Mouse (Mus musculus) intestine, postnatal 0 days (tissue): Measurements from ENCODE around the gene Ncdn. TPM values are rescaled to one million over a fixed set of nuclear protein-coding genes. Genes with fewer than 3 reads are reported as not detected.

Source experiments
- ATAC-seq: fragments of 200-750 bp; cut with Nextera tagmentation; 2 replicates; pipeline ENCODE4 v1.8.0; 2017; ENCODE audit warnings: mild to moderate bottlenecking, moderate TSS enrichment, moderate library complexity
- H3K27ac ChIP-seq: fragments of 300-500 bp; sonication (generic); 2 replicates; pipeline ENCODE4 v1.5.1; 2014; ENCODE audit warnings: mild to moderate bottlenecking, low read depth, low read length, moderate library complexity
- H3K27me3 ChIP-seq: fragments of 300-500 bp; sonication (generic); replicated peaks from 2 replicates; pipeline ENCODE4 v1.6.1; 2014; ENCODE audit warnings: low read length, mixed read lengths; ENCODE audit not compliant: control insufficient read depth, insufficient read depth
- H3K36me3 ChIP-seq: fragments of 300-500 bp; sonication (generic); 2 replicates; pipeline ENCODE4 v1.6.1; 2014; ENCODE audit warnings: mild to moderate bottlenecking, moderate library complexity; ENCODE audit not compliant: control insufficient read depth, insufficient read depth
- H3K4me1 ChIP-seq: fragments of 300-500 bp; sonication (generic); replicated peaks from 2 replicates; pipeline ENCODE4 v1.6.1; 2014; ENCODE audit warnings: antibody characterized with exemption, low read length, mixed read lengths; ENCODE audit not compliant: control insufficient read depth, insufficient read depth
- H3K4me2 ChIP-seq: fragments of 300-500 bp; sonication (generic); replicated peaks from 2 replicates; pipeline ENCODE4 v1.6.1; 2014; ENCODE audit warnings: low read depth, mild to moderate bottlenecking, moderate library complexity
- H3K4me3 ChIP-seq: fragments of 300-500 bp; sonication (generic); 2 replicates; pipeline ENCODE4 v1.5.1; 2014; ENCODE audit warnings: low read depth, low read length
- H3K9ac ChIP-seq: fragments of 300-500 bp; sonication (generic); 2 replicates; pipeline ENCODE4 v1.6.1; 2014; ENCODE audit warnings: mild to moderate bottlenecking, low read depth, low read length
- H3K9me3 ChIP-seq: fragments of 300-500 bp; sonication (generic); 2 replicates; pipeline ENCODE4 v1.6.1; 2016; ENCODE audit warnings: mixed run types; ENCODE audit not compliant: control insufficient read depth
- CTCF ChIP-seq: sonication (generic); IDR thresholded peaks from 2 replicates; pipeline ENCODE4 v1.5.1; 2016; ENCODE audit warnings: low read depth, mild to moderate bottlenecking, control low read depth, antibody characterized with exemption, moderate library complexity
- WGBS: fragments of 180-500 bp; shearing (Covaris S2); extraction: QIAGEN DNeasy Blood & Tissue Kit; methylation state at CpG from one replicate; pipeline ENCODE4 v1.1.7; 2014; 5-methylcytosine and 5-hydroxymethylcytosine counted together
- polyA plus RNA-seq: library from polyadenylated mRNA; unstranded; fragments of >200 nt; fragmentation: Nextera tagmentation; extraction: Ambion mirVana; gene quantifications from 2 replicates; pipeline ENCODE4 v1.2.1, GENCODE M21; 2015

The Ncdn gene
- polyA plus RNA-seq, 1 experiment from 2014 or later: 13.5 TPM

GRCm38 (mm10) chr4:126763483-126763882 lies 10.2 kb upstream of the Ncdn start:
- no peak overlapping the region for H3K4me3 ChIP-seq
- no peaks in the 10 kb centered on the region for H3K4me1 ChIP-seq
- no peak for TF ChIP-seq CTCF
- 47% methylated on average over 2 of the region's 2 CpGs for WGBS
- peak; percentile 61 for ATAC-seq
- no peaks in the 10 kb centered on the region for H3K27me3 ChIP-seq
- H3K36me3 ChIP-seq: peaks cover 20% of the 10 kb centered on the region
- H3K9me3 ChIP-seq: no peaks in the 10 kb centered on the region
- no peak overlapping the region for H3K9ac ChIP-seq
- H3K4me2 ChIP-seq: no peak overlapping the region
- peak overlapping the region; percentile 63 for H3K27ac ChIP-seq

DNA sequence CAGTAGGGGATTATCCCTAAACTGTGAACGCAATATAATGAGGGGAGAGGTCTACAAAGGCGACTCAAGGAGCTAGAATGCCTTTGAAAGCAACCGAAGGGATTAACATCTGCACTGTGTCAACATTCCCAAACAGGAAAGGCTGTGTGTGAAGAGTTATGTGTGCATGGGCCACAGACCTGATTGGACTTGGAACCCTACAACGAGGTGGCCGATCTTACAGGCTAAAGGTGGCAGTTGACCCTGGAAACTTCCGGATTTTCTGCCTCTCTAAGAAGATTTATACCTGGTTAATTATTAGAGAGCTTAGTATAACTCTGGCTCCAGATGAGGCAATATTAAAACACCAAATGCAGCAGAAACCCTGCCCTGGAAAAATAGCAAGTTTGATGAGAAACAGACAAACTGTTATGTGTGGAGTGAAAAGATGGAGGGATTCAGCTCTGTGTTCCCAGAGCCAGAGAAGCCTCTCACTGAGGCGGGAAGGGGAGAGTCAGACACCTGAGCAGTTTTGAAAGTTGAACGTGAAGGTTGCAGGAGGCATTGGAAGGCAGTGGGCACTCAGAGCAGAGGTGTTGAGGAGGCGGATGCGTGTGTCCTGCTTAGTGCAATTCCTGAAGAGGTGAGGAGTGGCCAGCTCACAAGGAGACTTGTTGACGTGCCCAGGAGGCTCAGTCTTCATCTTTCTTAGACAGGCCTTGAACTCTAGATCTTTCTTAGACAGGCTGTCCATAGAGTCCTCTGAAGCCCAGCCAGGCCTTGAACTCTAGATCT lies 9.5 kb upstream of the Ncdn start:
- H3K27me3 ChIP-seq: no peaks in the 10 kb centered on the region
- WGBS: 29% methylated on average over 11 of the region's 11 CpGs
- no peak overlapping the region for H3K4me3 ChIP-seq
- no peak for TF ChIP-seq CTCF
- H3K36me3 ChIP-seq: peaks cover 18% of the 10 kb centered on the region
- no peaks in the 10 kb centered on the region for H3K4me1 ChIP-seq
- peak overlapping the region; percentile 17 for H3K4me2 ChIP-seq
- peak overlapping the region; percentile 63 for H3K27ac ChIP-seq
- ATAC-seq: peak; percentile 93
- H3K9me3 ChIP-seq: no peaks in the 10 kb centered on the region
- H3K9ac ChIP-seq: no peak overlapping the region

DNA sequence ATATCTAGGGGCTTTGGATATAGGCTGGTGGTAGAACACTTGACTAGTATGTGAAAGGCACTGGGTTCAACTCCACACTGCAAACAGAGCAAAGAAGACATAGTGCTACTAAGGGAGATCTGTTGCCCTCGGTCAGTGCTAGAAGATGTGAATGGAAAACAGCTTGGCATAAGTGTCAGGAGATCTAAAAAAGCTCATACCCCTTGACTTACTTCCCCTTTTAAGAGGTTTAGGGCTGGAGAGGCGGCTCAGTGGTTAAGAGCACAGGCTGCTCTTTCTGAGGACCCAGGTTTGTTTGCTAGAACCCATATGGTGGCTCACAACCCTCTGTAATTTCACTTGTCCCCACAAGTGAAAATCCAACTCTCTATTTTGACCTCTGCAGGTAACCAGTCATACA lies 6.2 kb upstream of the Ncdn start:
- Histone ChIP-seq H3K4me3 (no peak overlapping the region), H3K27me3 (no peaks in the 10 kb centered on the region), H3K36me3 (peaks cover 18% of the 10 kb centered on the region), H3K4me2 (no peak overlapping the region), H3K4me1 (no peaks in the 10 kb centered on the region), H3K27ac (no peak overlapping the region), H3K9ac (no peak overlapping the region), H3K9me3 (no peaks in the 10 kb centered on the region)
- TF ChIP-seq CTCF: no peak
- WGBS: 96% methylated on average over 2 of the region's 2 CpGs
- ATAC-seq: no peak

GRCm38 (mm10) chr4:126758299-126758698 lies 5.1 kb upstream of the Ncdn start:
- ATAC-seq: no peak
- Histone ChIP-seq H3K36me3 (peaks cover 18% of the 10 kb centered on the region), H3K4me3 (no peak overlapping the region), H3K27ac (no peak overlapping the region), H3K9ac (no peak overlapping the region), H3K4me2 (no peak overlapping the region; the same call in 1 of the 2 replicates), H3K9me3 (no peaks in the 10 kb centered on the region), H3K27me3 (no peaks in the 10 kb centered on the region), H3K4me1 (no peaks in the 10 kb centered on the region)
- 80% methylated on average over 5 of the region's 5 CpGs for WGBS
- TF ChIP-seq CTCF: no peak

GRCm38 (mm10) chr4:126756766-126757165 lies 3.5 kb upstream of the Ncdn start:
- no peak for ATAC-seq
- WGBS: 34% methylated on average over 4 of the region's 4 CpGs
- peak overlapping the region; percentile 90 for H3K27ac ChIP-seq
- peaks cover 5% of the 10 kb centered on the region; the same call in 1 of the 2 replicates for H3K4me1 ChIP-seq
- no peaks in the 10 kb centered on the region for H3K27me3 ChIP-seq
- H3K36me3 ChIP-seq: peaks cover 18% of the 10 kb centered on the region
- 0 out of 2 replicates have a peak overlapping the region, but pooled peaks have one; percentile 31 for H3K9ac ChIP-seq
- no peaks in the 10 kb centered on the region for H3K9me3 ChIP-seq
- TF ChIP-seq CTCF: no peak
- peak overlapping the region; percentile 1; the same call in 1 of the 2 replicates for H3K4me3 ChIP-seq
- H3K4me2 ChIP-seq: peak overlapping the region; percentile 46

- peak overlapping the region; percentile 26 for H3K9ac ChIP-seq
Observed at GRCm38 (mm10) chr4:126754736-126755374, 1.6 kb upstream of the Ncdn start.

More at GRCm38 (mm10) chr4:126754736-126755374, 1.6 kb upstream of the Ncdn start:
- peak; percentile 52 for ATAC-seq
- Histone ChIP-seq H3K36me3 (peaks cover 12% of the 10 kb centered on the region), H3K27me3 (no peaks in the 10 kb centered on the region), H3K4me2 (peak overlapping the region; percentile 98), H3K4me1 (peaks cover 5% of the 10 kb centered on the region; the same call in 1 of the 2 replicates), H3K4me3 (peak overlapping the region; percentile 81), H3K9me3 (no peaks in the 10 kb centered on the region), H3K27ac (peak overlapping the region; percentile 90)
- 23% methylated on average over 12 of the region's 12 CpGs for WGBS
- TF ChIP-seq CTCF: peak; percentile 28; the same call in 1 of the 2 replicates
